Mouse (Mus musculus): Measurements from ENCODE around the gene Sec24a.

DNA sequence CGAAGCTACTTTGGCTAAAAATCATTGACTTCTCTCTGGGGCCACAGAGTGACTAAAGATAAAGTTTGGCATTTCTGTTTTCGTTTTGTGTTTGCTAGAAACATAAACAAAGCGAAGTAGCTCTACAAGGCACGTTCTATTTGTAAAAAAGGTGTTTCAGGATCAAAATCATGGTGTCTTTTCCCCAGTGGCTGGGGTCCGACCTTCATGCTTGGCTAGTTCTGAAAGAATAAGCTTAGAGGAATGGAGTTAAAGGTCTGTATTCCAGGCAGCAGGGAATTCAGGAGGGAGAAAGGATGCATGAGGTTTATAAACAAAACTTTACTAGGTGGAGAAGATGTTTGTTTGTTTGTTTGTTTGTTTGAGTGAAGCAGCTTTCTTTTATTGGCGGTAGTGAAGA is 74.1 kb downstream of the Sec24a start:
- TF ChIP-seq EP300 (optimal IDR thresholded peaks at IDR 0.05) (no peak), CTCF (IDR thresholded peaks at IDR 0.05; ENCODE audit: low read depth) (no peak)

All from stomach, postnatal 0 days (tissue).